Mouse (Mus musculus) testis, adult 2 months (tissue): ENCODE measurements at regions not wholly inside any gene's neighbourhood (a gene's known extent, or its start where the extent isn't known, plus 50 kb on each side); places are given as distances from the start of the nearest gene placed in this dataset.

Experiments
- CTCF ChIP-seq: fragments of 200-500 bp; IDR thresholded peaks from 2 replicates; pipeline ENCODE4 v1.5.1; 2012; ENCODE audit warnings: low read depth, mild to moderate bottlenecking, inconsistent platforms, low read length, moderate library complexity; ENCODE audit not compliant: control insufficient read depth, insufficient read depth, insufficient replicate concordance
- POLR2A ChIP-seq: fragments of 200-500 bp; IDR thresholded peaks from 2 replicates; pipeline ENCODE4 v1.6.1; 2012; ENCODE audit warnings: low read depth, mild to moderate bottlenecking, inconsistent platforms, low read length, moderate library complexity; ENCODE audit not compliant: control insufficient read depth

DNA sequence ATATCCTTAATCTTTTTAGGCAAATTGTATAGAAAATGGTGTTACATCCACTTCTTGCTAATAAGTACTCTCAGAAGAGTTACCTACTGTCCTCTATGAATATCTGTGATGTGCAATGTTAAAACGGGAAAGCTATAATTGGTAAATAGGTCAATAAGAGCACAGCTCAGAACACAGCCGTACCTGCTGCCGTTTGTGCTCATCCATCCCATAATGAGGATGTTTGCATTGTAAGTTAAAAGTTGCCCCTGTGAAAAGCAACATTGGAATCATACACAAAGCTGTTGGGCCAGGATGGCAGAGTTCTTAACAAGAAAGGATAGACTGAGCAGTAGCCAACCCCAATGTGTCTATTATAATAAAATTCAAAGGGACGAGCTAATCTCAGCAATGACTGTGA is 476.6 kb downstream of the Ptprc start:
- no peak for TF ChIP-seq POLR2A
- TF ChIP-seq CTCF: no peak
